Mouse (Mus musculus) megakaryocyte-erythroid progenitor cell, adult 5 weeks (primary cell): ENCODE results near the gene Zyg11b. TPM values are rescaled to one million over a fixed set of nuclear protein-coding genes. Genes with fewer than 3 reads are reported as not detected.

ENCODE experiments used
- polyA plus RNA-seq: library from polyadenylated mRNA; stranded (reverse); fragments of >175 nt; gene quantifications from 2 replicates; pipeline ENCODE4 v1.2.3, GENCODE M21; 2012

The Zyg11b gene
- polyA plus RNA-seq: 2.0 and 2.1 TPM in 2 replicates

GRCm38 (mm10) chr4:108300670-108301373 is at the start of gene Zyg11b:
Gene Zyg11b (minus strand): TSS chr4:108301096.

DNA sequence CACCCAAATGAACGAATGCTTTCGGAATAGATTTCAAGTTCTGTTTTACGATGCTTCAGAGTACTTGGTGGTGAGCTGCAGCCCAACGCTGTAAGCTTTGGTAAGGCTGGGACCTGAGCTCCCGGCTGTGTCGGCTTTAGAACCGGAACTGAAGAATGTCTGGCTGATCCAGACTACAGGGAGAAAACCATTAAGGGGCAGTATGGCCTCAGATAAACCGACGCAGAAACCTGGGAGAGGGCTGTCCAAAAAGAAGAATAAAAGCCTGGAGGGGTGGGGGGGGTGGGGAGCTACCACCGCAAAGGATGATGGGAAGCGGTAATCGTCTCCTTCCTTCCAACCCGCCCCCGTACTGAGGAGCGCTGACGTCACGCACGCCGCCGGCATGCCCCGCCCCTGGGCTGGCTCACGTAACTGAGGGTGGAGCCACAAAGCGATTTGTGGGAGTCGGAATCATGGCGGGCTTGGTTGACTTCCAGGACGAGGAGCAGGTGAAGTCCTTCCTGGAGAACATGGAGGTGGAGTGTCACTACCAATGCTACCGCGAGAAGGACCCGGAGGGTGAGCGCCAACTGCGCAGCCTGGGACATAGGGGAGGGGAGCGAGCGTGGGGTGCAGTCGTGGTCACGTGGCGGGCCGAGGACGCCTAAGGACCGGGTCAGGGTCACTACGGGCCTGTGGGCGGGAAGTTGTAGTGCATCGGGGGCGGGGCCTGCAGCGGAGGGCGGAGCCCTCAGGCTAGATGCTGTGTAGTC is 27.0 kb upstream of the Zyg11b start, which contains the start of gene Coa7:
Gene Coa7 (plus strand): TSS at position 411 of the 755 bp plus-strand sequence.

GRCm38 (mm10) chr4:108217332-108218179 is 83.3 kb downstream of the Zyg11b start, which contains the start of gene Zyg11a:
Gene Zyg11a (minus strand): TSS chr4:108218048.

Other genes with a start within 250 kb of the Zyg11b start
- gene Podn, start 204.7 kb downstream of the Zyg11b start, polyA plus RNA-seq: 0.02 TPM in 1 of 2 replicates, not detected in the other
- gene Scp2, start 156.1 kb downstream of the Zyg11b start, polyA plus RNA-seq: 55.6 and 59.9 TPM in 2 replicates
- gene Echdc2, start 135.7 kb downstream of the Zyg11b start, polyA plus RNA-seq: 0.78 and 0.85 TPM in 2 replicates
- not detected in 2 replicates for gene Zyg11a, start 83.0 kb downstream of the Zyg11b start, polyA plus RNA-seq
- gene Coa7, start 27.0 kb upstream of the Zyg11b start, polyA plus RNA-seq: 2.3 and 2.4 TPM in 2 replicates
- gene Shisal2a, start 82.3 kb upstream of the Zyg11b start, polyA plus RNA-seq: not detected in 2 replicates
- 1.2 and 2.2 TPM in 2 replicates for gene Gpx7, start 105.9 kb upstream of the Zyg11b start, polyA plus RNA-seq
- 20.4 and 24.7 TPM in 2 replicates for gene Tut4, start 158.3 kb upstream of the Zyg11b start, polyA plus RNA-seq